Mouse (Mus musculus) stomach, postnatal 0 days (tissue): Measurements from ENCODE around the gene Ebf3.

Experiments
- CTCF ChIP-seq: IDR thresholded peaks from 2 replicates; pipeline ENCODE4 v1.5.1; 2016; ENCODE audit warnings: antibody characterized with exemption, low read depth, mild to moderate bottlenecking, moderate library complexity
- EP300 ChIP-seq: optimal IDR thresholded peaks from 2 replicates; pipeline ENCODE3; 2016; ENCODE audit warnings: antibody characterized with exemption

DNA sequence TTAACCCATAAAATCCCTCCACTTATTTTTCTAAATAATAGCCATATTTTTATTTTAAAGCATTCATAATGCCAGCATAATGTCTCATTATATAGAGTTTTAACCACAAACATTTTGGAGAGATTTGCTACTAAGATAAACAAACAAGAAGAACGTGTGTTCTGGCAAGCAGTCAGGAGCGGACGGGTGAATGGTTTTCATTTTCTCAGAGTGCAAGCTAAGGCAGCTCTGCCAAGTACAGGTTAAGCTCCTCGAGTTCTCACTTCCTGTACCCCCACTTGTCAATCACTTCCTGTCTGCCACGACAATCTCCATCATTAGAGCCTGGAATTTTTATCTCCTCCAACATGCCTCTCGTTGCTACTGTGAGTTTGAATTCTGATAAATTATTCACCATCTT is 13.4 kb downstream of the Ebf3 start:
- TF ChIP-seq CTCF = no peak
- TF ChIP-seq EP300 = no peak
